ENCODE assay signal across 8 mouse cellular contexts in genomic region chr16:38088126-38088628, GRCm38 (mm10). TPM values are rescaled to one million over a fixed set of nuclear protein-coding genes. Genes with fewer than 3 reads are reported as not detected.
DNase-seq lines count a peak whose midpoint lies in the region; ATAC-seq lines count a peak whose summit lies in the region.

No protein-coding gene starts in this region.

- peak overlapping the region; percentile 91 for H3K4me2 ChIP-seq in heart, embryonic 14.5 days (ENCODE audit: low read length)
- peak overlapping the region; percentile 57 for H3K4me2 ChIP-seq in intestine, embryonic 15.5 days (replicated peaks)
- peak overlapping the region; percentile 58 for H3K4me2 ChIP-seq in neural tube, embryonic 12.5 days (replicated peaks)

- no peaks in the 10 kb centered on the region for H3K36me3 ChIP-seq in heart, embryonic 14.5 days (ENCODE audit: control insufficient read depth, insufficient read depth, low read length)
- no peaks in the 10 kb centered on the region for H3K36me3 ChIP-seq in intestine, embryonic 15.5 days
- no peaks in the 10 kb centered on the region for H3K36me3 ChIP-seq in neural tube, embryonic 12.5 days

- H3K4me3 ChIP-seq in heart, embryonic 14.5 days (ENCODE audit: control insufficient read depth in 1 of 2, insufficient read depth in 1 of 2, low read depth in 1 of 2, low read length in 2 of 2): peak overlapping the region; percentile 76 to 82
- H3K4me3 ChIP-seq in brown adipose tissue, adult 24 weeks (ENCODE audit: insufficient read depth, low read depth, low read length): peak overlapping the region; percentile 83
- peak overlapping the region; percentile 99 for H3K4me3 ChIP-seq in intestine, embryonic 15.5 days (replicated peaks)
- H3K4me3 ChIP-seq in neural tube, embryonic 12.5 days: peak overlapping the region; percentile 94

- H3K9ac ChIP-seq in heart, embryonic 14.5 days (ENCODE audit: low read length): peak overlapping the region; percentile 96
- H3K9ac ChIP-seq in intestine, embryonic 15.5 days: peak overlapping the region; percentile 89
- peak overlapping the region; percentile 91 for H3K9ac ChIP-seq in neural tube, embryonic 12.5 days

- no peak for DNase-seq in heart, postnatal 36 days
- DNase-seq in 416B (ENCODE audit: low read depth): peak; percentile 84
- no peak for DNase-seq in cerebellum, adult 11-12 months
- no peak for DNase-seq in cerebellum, adult 9-10 months

- H3K27me3 ChIP-seq in heart, embryonic 14.5 days (ENCODE audit: control insufficient read depth, insufficient read depth, low read length): no peaks in the 10 kb centered on the region
- no peaks in the 10 kb centered on the region for H3K27me3 ChIP-seq in intestine, embryonic 15.5 days (replicated peaks)
- H3K27me3 ChIP-seq in neural tube, embryonic 12.5 days (replicated peaks): no peaks in the 10 kb centered on the region

- H3K4me1 ChIP-seq in heart, embryonic 14.5 days (ENCODE audit: control insufficient read depth in 2 of 2, insufficient read depth in 2 of 2, low read length in 2 of 2): peaks cover 3 to 13% of the 10 kb centered on the region in 2 experiments; a peak in 3 of 4 replicates
- 0 out of 2 replicates have a peak, but pooled peaks cover 4% of the 10 kb centered on the region for H3K4me1 ChIP-seq in brown adipose tissue, adult 24 weeks (ENCODE audit: control insufficient read depth, insufficient read depth, insufficient read length, low read length)
- H3K4me1 ChIP-seq in intestine, embryonic 15.5 days (replicated peaks): peaks cover 10% of the 10 kb centered on the region; the same call in 1 of the 2 replicates
- peaks cover 14% of the 10 kb centered on the region for H3K4me1 ChIP-seq in neural tube, embryonic 12.5 days

- H3K27ac ChIP-seq in heart, embryonic 14.5 days (replicated peaks in 1 of 2; ENCODE audit: control insufficient read depth in 1 of 2, insufficient read depth in 1 of 2, low read depth in 2 of 2, low read length in 2 of 2): peak overlapping the region; percentile 99 to 100
- peak overlapping the region; percentile 68 for H3K27ac ChIP-seq in brown adipose tissue, adult 24 weeks (replicated peaks; ENCODE audit: low read depth, low read length)
- H3K27ac ChIP-seq in intestine, embryonic 15.5 days: peak overlapping the region; percentile 100
- H3K27ac ChIP-seq in neural tube, embryonic 12.5 days: peak overlapping the region; percentile 99

- ATAC-seq in heart, embryonic 14.5 days (ENCODE audit: insufficient number of reproducible peaks, insufficient read depth, low FRiP score, low read depth): peak; percentile 28
- ATAC-seq in intestine, embryonic 15.5 days: peak; percentile 69
- ATAC-seq in neural tube, embryonic 12.5 days (ENCODE audit: low FRiP score, low read depth): peak; percentile 35; the same call in 1 of the 2 replicates

- no peaks in the 10 kb centered on the region for H3K9me3 ChIP-seq in heart, embryonic 14.5 days (ENCODE audit: control insufficient read depth, low read length)
- H3K9me3 ChIP-seq in intestine, embryonic 15.5 days: no peaks in the 10 kb centered on the region
- H3K9me3 ChIP-seq in neural tube, embryonic 12.5 days: no peaks in the 10 kb centered on the region

- under 1% methylated on average over 35 of the region's 40 CpGs for WGBS in heart, embryonic 14.5 days
- under 1% methylated on average over 39 of the region's 40 CpGs for WGBS in intestine, embryonic 15.5 days
- under 1% methylated on average over 39 of the region's 40 CpGs for WGBS in neural tube, embryonic 12.5 days

- intact Hi-C loops in heart, postnatal 36 days (cut with DNase I): loop anchor here (5.0 kb wide), 2 partner anchors 221 to 254 kb away; partner anchors contain the start of genes Lrrc58 and Maats1

RNA-seq across cellular contexts. Expression of gene Gsk3b, which starts 0.6 kb away (rescaled TPM):
- 44.1 and 49.9 TPM in 2 replicates for polyA plus RNA-seq in heart, embryonic 14.5 days (2014; fragmentation: Nextera tagmentation; extraction: Ambion mirVana)
- total RNA-seq in heart, postnatal 36 days (2021): 10 to 100 TPM; 52.3 to 55.6 TPM
- 32.5 and 47.5 TPM in 2 replicates for polyA plus RNA-seq in brown adipose tissue, adult 24 weeks (2012; ENCODE audit: insufficient read depth, insufficient read length, missing spikeins)
- 45.6 and 48.4 TPM in 2 replicates for polyA plus RNA-seq in intestine, embryonic 15.5 days (2015; fragmentation: Nextera tagmentation; extraction: Ambion mirVana)
- polyA plus RNA-seq in neural tube, embryonic 12.5 days (2016; fragmentation: Nextera tagmentation; extraction: Ambion mirVana): 140 and 151 TPM in 2 replicates
